Mouse (Mus musculus): ENCODE measurements at regions not wholly inside any gene's neighbourhood (a gene's known extent, or its start where the extent isn't known, plus 50 kb on each side); places are given as distances from the start of the nearest gene placed in this dataset.

GRCm38 (mm10) chr15:87411978-87412377 is 132.1 kb upstream of the Fam19a5 start:
- Histone ChIP-seq H3K4me2 (no peak overlapping the region), H3K4me3 (no peak overlapping the region), H3K9me3 (no peaks in the 10 kb centered on the region), H3K36me3 (replicated peaks) (no peaks in the 10 kb centered on the region), H3K9ac (no peak overlapping the region), H3K27me3 (replicated peaks) (no peaks in the 10 kb centered on the region), H3K4me1 (no peaks in the 10 kb centered on the region), H3K27ac (no peak overlapping the region)
- WGBS, result 69% methylated on average over 12 of the region's 12 CpGs
- no peak for ATAC-seq (replicated peaks)

DNA sequence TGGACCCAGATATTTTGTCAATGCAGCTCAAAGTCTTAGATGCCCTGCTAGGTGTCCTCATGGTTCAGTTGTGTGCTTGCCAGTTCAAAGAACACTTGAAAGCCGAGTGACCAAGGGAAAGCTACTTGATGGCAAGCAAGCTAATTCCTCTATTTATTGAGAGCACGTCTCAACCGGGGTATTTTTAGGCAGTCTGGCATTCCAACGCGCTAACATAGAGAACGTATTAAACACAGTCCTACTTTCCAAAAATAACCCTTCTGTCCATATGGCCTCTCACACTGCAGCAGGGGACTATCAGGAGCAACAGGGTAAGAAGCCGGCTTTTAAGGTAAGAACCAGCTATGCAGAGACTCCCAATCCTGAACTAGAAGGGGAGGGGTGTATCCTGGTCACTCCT is 128.1 kb upstream of the Fam19a5 start:
- no peaks in the 10 kb centered on the region for H3K4me1 ChIP-seq
- no peak overlapping the region for H3K27ac ChIP-seq
- 82% methylated on average over 7 of the region's 7 CpGs for WGBS
- H3K36me3 ChIP-seq (replicated peaks), result no peaks in the 10 kb centered on the region
- no peak for ATAC-seq (replicated peaks)
- H3K9me3 ChIP-seq, result no peaks in the 10 kb centered on the region
- no peak overlapping the region for H3K9ac ChIP-seq
- no peaks in the 10 kb centered on the region for H3K27me3 ChIP-seq (replicated peaks)
- no peak overlapping the region for H3K4me2 ChIP-seq
- H3K4me3 ChIP-seq, result no peak overlapping the region

DNA sequence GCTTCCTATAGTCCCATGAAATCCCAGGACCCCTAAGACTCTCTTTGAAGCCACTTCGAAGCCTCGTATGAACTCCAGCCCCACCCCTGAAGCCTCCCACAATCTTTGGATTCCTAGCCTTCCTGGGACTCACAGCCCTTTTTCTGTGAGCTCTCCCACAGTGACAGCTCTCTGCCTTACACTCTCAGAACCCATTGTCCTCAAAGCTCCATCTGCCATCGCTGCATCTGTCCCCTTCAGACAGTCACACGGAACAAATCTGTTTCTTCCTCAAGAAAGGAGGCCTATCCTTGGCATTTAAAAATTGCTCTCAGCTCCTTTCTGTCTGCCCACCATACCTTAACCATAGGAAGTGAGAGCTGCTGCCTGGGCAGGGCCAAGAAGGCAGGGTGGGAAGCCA is 122.4 kb upstream of the Fam19a5 start:
- H3K9ac ChIP-seq, result no peak overlapping the region
- H3K9me3 ChIP-seq, result no peaks in the 10 kb centered on the region
- H3K4me1 ChIP-seq, result no peaks in the 10 kb centered on the region
- ATAC-seq (replicated peaks), result no peak
- no peak overlapping the region for H3K27ac ChIP-seq
- H3K36me3 ChIP-seq (replicated peaks), result no peaks in the 10 kb centered on the region
- no peaks in the 10 kb centered on the region for H3K27me3 ChIP-seq (replicated peaks)
- no peak overlapping the region for H3K4me2 ChIP-seq
- WGBS, result 76% methylated on average over 4 of the region's 4 CpGs
- no peak overlapping the region for H3K4me3 ChIP-seq

- no peak for ATAC-seq (replicated peaks)
- H3K4me3 ChIP-seq, result no peak overlapping the region
These were observed 110.8 kb upstream of the Fam19a5 start for GRCm38 (mm10) chr15:87433306-87433705.

DNA sequence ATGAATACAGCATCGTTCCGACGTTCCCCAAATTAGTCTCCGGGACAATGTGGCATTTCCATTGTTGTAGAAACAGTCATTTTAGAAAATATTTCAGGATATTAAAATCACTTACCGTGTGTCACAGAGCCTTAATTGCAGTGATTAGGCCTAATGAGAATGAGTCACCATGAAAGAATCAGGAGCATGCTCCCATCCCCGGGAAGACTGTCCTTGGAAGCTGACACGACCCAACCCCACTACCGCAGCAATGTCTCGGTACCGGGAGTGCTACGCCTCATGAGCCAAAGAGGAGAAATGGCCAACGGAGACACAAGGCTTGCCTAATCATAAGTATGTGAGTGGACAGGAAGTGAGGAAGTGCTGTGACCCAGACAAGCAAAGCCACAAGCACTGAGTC is 110.2 kb upstream of the Fam19a5 start:
- H3K36me3 ChIP-seq (replicated peaks), result no peaks in the 10 kb centered on the region
- H3K27me3 ChIP-seq (replicated peaks), result no peaks in the 10 kb centered on the region
- H3K4me1 ChIP-seq, result no peaks in the 10 kb centered on the region
- no peak overlapping the region for H3K4me2 ChIP-seq
- H3K4me3 ChIP-seq, result no peak overlapping the region
- no peak overlapping the region for H3K9ac ChIP-seq
- no peaks in the 10 kb centered on the region for H3K9me3 ChIP-seq
- ATAC-seq (replicated peaks), result no peak
- no peak overlapping the region for H3K27ac ChIP-seq
- WGBS, result 93% methylated on average over 12 of the region's 12 CpGs

More at GRCm38 (mm10) chr15:87433306-87433705, 110.8 kb upstream of the Fam19a5 start:
- Histone ChIP-seq H3K9me3 (no peaks in the 10 kb centered on the region), H3K27ac (no peak overlapping the region), H3K4me1 (no peaks in the 10 kb centered on the region), H3K4me2 (no peak overlapping the region), H3K27me3 (replicated peaks) (no peaks in the 10 kb centered on the region), H3K9ac (no peak overlapping the region), H3K36me3 (replicated peaks) (no peaks in the 10 kb centered on the region)
- WGBS, result 93% methylated on average over 6 of the region's 6 CpGs

DNA sequence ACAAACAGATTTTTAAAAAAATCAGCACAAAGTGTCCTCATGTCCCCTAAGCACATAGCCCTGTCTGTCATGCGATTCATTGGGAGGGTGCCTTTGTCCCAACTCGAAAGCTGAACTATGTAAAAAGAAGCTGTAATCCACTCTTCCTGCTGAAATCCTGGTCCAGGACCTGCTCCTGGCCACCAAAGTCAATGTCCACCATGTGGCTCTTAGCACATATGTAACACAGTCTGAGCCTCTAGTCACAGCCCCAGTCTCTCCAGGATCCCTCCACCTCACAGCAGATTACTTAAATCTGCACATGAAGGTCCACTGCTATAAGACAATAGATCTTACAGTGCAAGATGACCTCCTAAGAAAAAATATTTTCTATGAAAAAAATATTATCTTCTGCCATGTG is 108.5 kb upstream of the Fam19a5 start:
- no peak overlapping the region for H3K4me2 ChIP-seq
- no peaks in the 10 kb centered on the region for H3K27me3 ChIP-seq (replicated peaks)
- H3K9ac ChIP-seq, result no peak overlapping the region
- no peak overlapping the region for H3K4me3 ChIP-seq
- no peaks in the 10 kb centered on the region for H3K36me3 ChIP-seq (replicated peaks)
- no peak for ATAC-seq (replicated peaks)
- H3K9me3 ChIP-seq, result no peaks in the 10 kb centered on the region
- H3K27ac ChIP-seq, result no peak overlapping the region
- 89% methylated on average over 2 of the region's 2 CpGs for WGBS
- H3K4me1 ChIP-seq, result no peaks in the 10 kb centered on the region

DNA sequence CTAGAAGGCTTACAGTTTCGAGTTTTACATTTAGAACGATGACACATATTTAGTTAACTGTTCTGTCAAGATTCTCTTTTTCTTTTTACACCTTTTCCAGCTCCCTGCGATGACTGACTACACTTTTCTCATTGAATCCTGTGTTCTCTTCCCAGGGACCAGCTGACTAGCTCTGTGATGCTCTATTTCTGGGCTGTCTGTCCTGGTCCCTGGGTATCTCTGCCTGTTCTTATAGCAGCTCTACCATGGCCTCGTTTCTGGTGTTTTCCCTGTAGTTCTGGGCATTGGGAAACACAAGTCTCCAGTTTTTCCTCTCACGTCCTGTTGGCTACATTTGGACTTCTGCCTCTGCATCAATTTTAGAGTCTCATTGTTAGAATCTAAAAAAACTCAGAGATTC is 106.5 kb upstream of the Fam19a5 start:
- WGBS, result 78% methylated on average over 5 of the region's 5 CpGs
- Histone ChIP-seq H3K4me3 (no peak overlapping the region), H3K36me3 (replicated peaks) (no peaks in the 10 kb centered on the region), H3K4me2 (no peak overlapping the region), H3K27me3 (replicated peaks) (no peaks in the 10 kb centered on the region), H3K9me3 (no peaks in the 10 kb centered on the region), H3K9ac (no peak overlapping the region), H3K4me1 (no peaks in the 10 kb centered on the region), H3K27ac (no peak overlapping the region)
- ATAC-seq (replicated peaks), result no peak

GRCm38 (mm10) chr15:87458932-87459331 is 85.2 kb upstream of the Fam19a5 start:
- Histone ChIP-seq H3K9ac (no peak overlapping the region), H3K27ac (no peak overlapping the region), H3K36me3 (replicated peaks) (no peaks in the 10 kb centered on the region), H3K4me2 (no peak overlapping the region), H3K9me3 (no peaks in the 10 kb centered on the region), H3K4me3 (no peak overlapping the region), H3K4me1 (no peaks in the 10 kb centered on the region), H3K27me3 (replicated peaks) (no peaks in the 10 kb centered on the region)
- 31% methylated on average over 1 of the region's 1 CpGs for WGBS
- ATAC-seq (replicated peaks), result no peak

DNA sequence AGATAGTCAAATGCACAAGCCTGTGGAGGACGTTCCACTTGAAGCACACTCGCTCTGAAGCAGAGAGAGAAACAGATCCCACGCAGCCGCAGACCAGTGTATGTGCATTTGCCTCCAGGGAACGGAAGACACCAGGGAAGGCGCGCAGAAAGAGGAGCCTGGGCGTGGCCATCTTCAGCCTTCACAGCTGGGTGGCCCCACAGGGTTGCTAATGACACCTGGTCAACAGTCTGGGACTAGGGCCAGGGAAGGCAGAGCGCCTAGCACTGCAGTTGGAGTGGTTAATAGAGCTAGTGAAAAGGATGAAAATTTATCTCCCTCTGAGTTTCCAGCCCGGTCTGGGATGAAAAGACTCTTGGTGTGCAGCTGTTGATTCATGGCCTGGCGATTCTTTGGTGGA is 67.9 kb upstream of the Fam19a5 start:
- Histone ChIP-seq H3K4me2 (no peak overlapping the region), H3K4me3 (no peak overlapping the region), H3K4me1 (no peaks in the 10 kb centered on the region), H3K27ac (no peak overlapping the region), H3K36me3 (replicated peaks) (no peaks in the 10 kb centered on the region), H3K9ac (no peak overlapping the region), H3K27me3 (replicated peaks) (no peaks in the 10 kb centered on the region), H3K9me3 (no peaks in the 10 kb centered on the region)
- 57% methylated on average over 11 of the region's 11 CpGs for WGBS
- no peak for ATAC-seq (replicated peaks)

- Histone ChIP-seq H3K4me2 (no peak overlapping the region), H3K4me1 (no peaks in the 10 kb centered on the region), H3K27me3 (replicated peaks) (no peaks in the 10 kb centered on the region), H3K36me3 (replicated peaks) (no peaks in the 10 kb centered on the region), H3K27ac (no peak overlapping the region), H3K4me3 (no peak overlapping the region), H3K9me3 (no peaks in the 10 kb centered on the region), H3K9ac (no peak overlapping the region)
- WGBS, result 90% methylated on average over 14 of the region's 14 CpGs
- ATAC-seq (replicated peaks), result no peak
These were observed 67.1 kb upstream of the Fam19a5 start for GRCm38 (mm10) chr15:87476862-87477490.

- no peak overlapping the region for H3K27ac ChIP-seq
- H3K4me2 ChIP-seq, result no peak overlapping the region
- no peaks in the 10 kb centered on the region for H3K36me3 ChIP-seq (replicated peaks)
- H3K4me3 ChIP-seq, result no peak overlapping the region
- no peaks in the 10 kb centered on the region for H3K27me3 ChIP-seq (replicated peaks)
- no peak for ATAC-seq (replicated peaks)
- no peak overlapping the region for H3K9ac ChIP-seq
- H3K4me1 ChIP-seq, result no peaks in the 10 kb centered on the region; the same call in 1 of the 2 replicates
- 91% methylated on average over 3 of the region's 3 CpGs for WGBS
- no peaks in the 10 kb centered on the region for H3K9me3 ChIP-seq
These were observed 63.3 kb upstream of the Fam19a5 start for GRCm38 (mm10) chr15:87480758-87481157.

All from midbrain, embryonic 15.5 days (tissue).